Mouse (Mus musculus): ENCODE measurements around the gene Cfap46.

- TF ChIP-seq CTCF (conservative IDR thresholded peaks at IDR 0.05; ENCODE audit: low read length) = no peak
- TF ChIP-seq NANOG (IDR thresholded peaks at IDR 0.05; ENCODE audit: borderline replicate concordance, low read length) = no peak
- no peak for TF ChIP-seq POU5F1 (IDR thresholded peaks at IDR 0.05; ENCODE audit: borderline replicate concordance, low read length)
These were observed 73.3 kb downstream of the Cfap46 start for GRCm38 (mm10) chr7:139610328-139610727.
